Mouse (Mus musculus) G1E (cell line): ENCODE measurements around the gene Tuba1a. TPM values are rescaled to one million over a fixed set of nuclear protein-coding genes. Genes with fewer than 3 reads are reported as not detected.
"Not testable (repeated sequence)": the region's sequence is repeated elsewhere in the genome, so short reads cannot be mapped to it uniquely, and the experiment has no call there.

Experiments used
- ATAC-seq: 2 replicates; pipeline ENCODE4 v1.8.0; 2016; ENCODE audit warnings: mild to moderate bottlenecking; ENCODE audit not compliant: insufficient number of reproducible peaks, poor library complexity, low FRiP score, severe bottlenecking; ENCODE audit errors: extremely low read depth
- DNase-seq: peaks from one replicate; pipeline ENCODE4 v3.0.0; 2012; ENCODE audit warnings: low spot score
- H3K27me3 ChIP-seq: 2 replicates; pipeline ENCODE4 v1.6.1; 2012; ENCODE audit warnings: mild to moderate bottlenecking, low read length, inconsistent platforms; ENCODE audit not compliant: insufficient read depth
- H3K36me3 ChIP-seq: replicated peaks from 2 replicates; pipeline ENCODE3; 2012; ENCODE audit warnings: mild to moderate bottlenecking, inconsistent platforms
- H3K4me1 ChIP-seq: 2 replicates; pipeline ENCODE4 v1.6.1; 2012; ENCODE audit warnings: low read depth, low read length, inconsistent platforms, mixed read lengths; ENCODE audit not compliant: insufficient read depth
- H3K4me3 ChIP-seq: 2 replicates; pipeline ENCODE4 v1.5.1; 2012; ENCODE audit warnings: low read depth, mild to moderate bottlenecking, inconsistent platforms, low read length, moderate library complexity, mixed read lengths
- H3K9me3 ChIP-seq: replicated peaks from 2 replicates; pipeline ENCODE4 v1.6.1; 2012; ENCODE audit warnings: inconsistent platforms
- CTCF ChIP-seq: IDR thresholded peaks from 2 replicates; pipeline ENCODE4 v1.5.1; 2012; ENCODE audit warnings: low read depth, low read length, inconsistent platforms, mixed read lengths
- GATA1 ChIP-seq: IDR thresholded peaks from 2 replicates; pipeline ENCODE4 v1.6.1; 2012; ENCODE audit warnings: borderline replicate concordance, low read length, inconsistent platforms, mixed read lengths
- GATA2 ChIP-seq: IDR thresholded peaks from 2 replicates; pipeline ENCODE4 v1.6.1; 2012; ENCODE audit warnings: low read depth, low read length, inconsistent platforms, borderline replicate concordance
- POLR2AphosphoS5 ChIP-seq: IDR thresholded peaks from 2 replicates; pipeline ENCODE4 v1.6.1; 2012; ENCODE audit warnings: low read depth, low read length, inconsistent platforms; ENCODE audit not compliant: insufficient replicate concordance
- TAL1 ChIP-seq: conservative IDR thresholded peaks from 2 replicates; pipeline ENCODE4 v1.6.1; 2012; ENCODE audit warnings: low read depth, low read length, inconsistent platforms, mixed read lengths
- polyA plus RNA-seq: library from polyadenylated mRNA; stranded (reverse); fragments of >175 nt; gene quantifications from 2 replicates; pipeline ENCODE4 v1.2.3, GENCODE M21; 2012
- total RNA-seq, 2 experiments: library from RNA; stranded (forward) in 1 of 2; stranded (reverse) in 1 of 2; fragments of 200-1000 nt in 1 of 2; fragments of >200 nt in 1 of 2; fragmentation: Nextera tagmentation in 1 of 2; gene quantifications; 2 replicates each; pipeline ENCODE4 v1.2.3; 2014 to 2017

Gene Tuba1a
- total and polyA plus RNA-seq, 3 experiments: 3.3 to 35.9 (median 22.3) TPM

DNA sequence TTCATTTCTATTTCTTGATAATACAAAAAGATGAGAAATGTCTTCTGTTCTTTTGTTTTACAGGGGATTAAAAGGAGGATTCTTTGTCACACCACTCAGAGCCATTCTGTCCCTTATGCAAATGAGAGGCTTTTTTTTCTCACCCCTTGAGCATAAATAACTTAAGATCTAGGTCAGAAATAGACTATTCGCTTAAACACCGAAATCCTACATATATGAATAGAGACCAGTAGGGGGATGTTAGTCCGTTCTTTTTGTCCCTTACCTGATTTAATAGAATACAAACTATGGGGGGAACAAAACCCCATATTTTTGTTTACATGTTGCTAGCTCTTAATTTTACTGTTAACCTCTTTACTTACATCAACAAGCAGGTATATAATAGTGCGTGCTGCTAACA, 2.5 kb upstream of the Tuba1a start:
- DNase-seq (no peak), ATAC-seq (no peak)
- TF ChIP-seq CTCF (no peak), GATA2 (no peak), POLR2AphosphoS5 (no peak), GATA1 (no peak), TAL1 (no peak)
- Histone ChIP-seq H3K27me3 (peaks cover 21% of the 10 kb centered on the region), H3K36me3 (no peaks in the 10 kb centered on the region), H3K4me1 (peaks cover 17% of the 10 kb centered on the region), H3K9me3 (no peaks in the 10 kb centered on the region), H3K4me3 (no peak overlapping the region)

DNA sequence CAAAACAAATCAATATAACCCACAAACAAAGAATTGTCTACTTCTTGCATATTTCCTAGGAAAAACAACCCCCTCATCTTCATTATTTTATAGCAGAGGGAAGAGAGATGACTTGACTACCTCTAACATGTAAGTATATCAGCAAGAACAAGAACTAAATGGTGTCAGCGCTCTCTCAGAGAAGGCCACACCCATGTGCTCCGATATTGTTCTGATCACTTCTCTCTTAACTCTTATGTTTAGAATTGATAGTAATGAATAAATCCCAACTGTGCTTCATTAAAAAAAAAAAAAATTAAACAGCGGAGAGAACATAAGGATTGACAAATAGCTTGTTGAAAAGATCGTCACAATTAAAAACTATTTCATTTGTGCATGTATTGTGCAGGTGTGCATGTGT, 1.8 kb upstream of the Tuba1a start:
- ATAC-seq (no peak), DNase-seq (no peak)
- peaks cover 17% of the 10 kb centered on the region for H3K4me1 ChIP-seq
- no peaks in the 10 kb centered on the region for H3K9me3 ChIP-seq
- H3K4me3 ChIP-seq: no peak overlapping the region
- H3K27me3 ChIP-seq: peaks cover 19% of the 10 kb centered on the region
- TF ChIP-seq GATA2 (no peak), POLR2AphosphoS5 (no peak), CTCF (no peak), GATA1 (no peak), TAL1 (no peak)
- H3K36me3 ChIP-seq: no peaks in the 10 kb centered on the region

DNA sequence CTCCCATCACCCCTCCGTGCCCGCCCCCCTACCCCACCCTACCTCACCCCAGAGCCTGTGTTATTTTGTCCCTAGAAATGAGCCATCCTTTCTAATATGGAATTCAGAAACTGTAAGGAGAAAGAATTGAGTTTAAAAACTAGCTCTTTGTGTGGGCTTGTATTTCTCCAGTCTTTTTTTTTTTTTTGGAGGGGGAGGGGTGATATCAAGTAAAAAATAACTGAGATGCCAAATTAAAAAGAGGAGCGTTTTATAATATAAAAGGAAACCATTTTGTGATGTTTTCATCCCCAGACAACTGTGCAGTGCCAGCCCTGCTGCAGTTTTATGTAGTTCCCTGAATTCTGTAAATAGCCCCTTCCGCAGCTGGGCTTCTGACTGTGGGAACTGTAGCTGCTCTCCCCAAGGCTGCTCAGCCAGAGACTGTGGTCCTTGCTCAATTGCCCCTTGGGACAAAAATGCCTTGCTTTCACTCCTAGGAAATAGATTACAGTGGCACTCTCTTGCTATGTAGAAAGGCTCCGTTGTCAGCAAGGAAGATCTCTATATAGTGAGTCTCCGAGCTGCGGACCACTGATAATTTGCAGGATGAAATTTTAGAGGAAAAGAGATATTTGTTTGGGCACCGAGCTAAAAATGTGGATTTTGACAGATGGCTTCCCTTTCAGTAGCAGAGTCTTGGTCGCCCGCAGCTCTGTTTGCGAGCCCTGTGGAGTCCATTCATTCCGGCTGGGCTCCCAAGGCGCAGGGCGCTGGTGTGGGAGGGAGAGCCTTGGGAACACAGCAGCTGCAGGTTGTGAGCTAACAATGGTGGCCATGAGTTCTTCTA, 1.1 kb upstream of the Tuba1a start:
- no peak overlapping the region for H3K4me3 ChIP-seq
- no peak for TF ChIP-seq GATA1
- TF ChIP-seq TAL1: no peak
- DNase-seq (no peak), ATAC-seq (no peak)
- H3K27me3 ChIP-seq: peaks cover 18% of the 10 kb centered on the region
- no peaks in the 10 kb centered on the region for H3K9me3 ChIP-seq
- H3K4me1 ChIP-seq: peaks cover 17% of the 10 kb centered on the region
- no peaks in the 10 kb centered on the region for H3K36me3 ChIP-seq

DNA sequence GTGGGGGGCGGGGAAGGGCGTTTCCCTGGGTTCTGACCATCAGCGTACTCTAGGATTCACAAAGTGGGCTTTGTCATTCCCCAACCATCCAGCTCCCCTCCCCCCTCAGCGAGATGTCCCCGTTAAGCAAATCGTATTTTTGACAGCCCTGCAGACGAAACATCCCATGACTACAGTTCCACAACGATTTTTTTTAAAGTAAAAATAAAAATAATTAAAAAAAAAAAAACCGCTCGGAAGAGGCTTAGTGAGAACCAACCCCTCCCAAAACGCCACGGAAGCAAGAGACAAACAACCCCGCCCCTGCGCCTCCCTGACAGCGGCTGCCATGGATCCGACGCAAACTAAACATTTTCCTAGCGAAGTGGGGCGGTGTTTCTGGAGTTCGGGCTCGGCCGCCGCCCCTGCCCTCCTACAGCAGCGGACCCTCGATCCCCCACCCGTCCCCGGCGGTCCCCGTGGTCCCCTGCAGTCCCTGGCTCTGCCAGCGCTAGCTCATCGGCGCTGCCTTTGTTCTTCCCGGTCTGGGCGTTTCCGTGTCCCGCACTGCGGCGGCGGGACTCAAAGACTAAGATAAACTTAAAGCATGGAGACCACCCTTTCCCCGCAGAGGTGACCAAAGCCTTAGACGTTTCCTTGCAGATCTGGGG, 627 bp downstream of the Tuba1a start:
- ATAC-seq (0 out of 2 replicates have a peak, but pooled peaks have one; percentile 15), DNase-seq (peak; percentile 64)
- Histone ChIP-seq H3K4me1 (peaks cover 17% of the 10 kb centered on the region), H3K36me3 (no peaks in the 10 kb centered on the region), H3K4me3 (peak overlapping the region; percentile 76), H3K9me3 (no peaks in the 10 kb centered on the region), H3K27me3 (peaks cover 16% of the 10 kb centered on the region)
- TF ChIP-seq POLR2AphosphoS5 (no peak), TAL1 (no peak), GATA2 (no peak), CTCF (no peak), GATA1 (no peak)

DNA sequence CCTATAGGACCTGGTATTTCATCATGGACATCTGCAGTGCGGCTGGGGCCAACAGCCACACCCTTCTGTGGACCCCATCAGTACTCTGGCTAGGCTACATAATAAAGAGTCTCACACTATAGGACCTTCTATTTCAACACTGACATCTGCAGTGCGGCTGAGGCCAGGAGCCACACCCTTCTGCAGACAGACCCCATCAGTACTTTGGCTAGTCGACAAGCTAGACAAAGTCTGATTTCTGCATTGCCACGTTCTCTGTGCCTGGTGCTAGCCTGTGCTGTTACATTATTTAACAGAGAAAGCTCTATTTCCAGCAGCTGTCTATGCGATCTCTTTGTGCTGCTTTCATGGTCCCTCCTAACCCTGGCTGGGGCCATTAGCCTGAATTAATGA, 1.4 kb downstream of the Tuba1a start:
- peaks cover 17% of the 10 kb centered on the region for H3K4me1 ChIP-seq
- ATAC-seq: no peak
- H3K4me3 ChIP-seq: 0 out of 2 replicates have a peak overlapping the region, but pooled peaks have one; percentile 27
- no peaks in the 10 kb centered on the region for H3K9me3 ChIP-seq
- peaks cover 16% of the 10 kb centered on the region for H3K27me3 ChIP-seq
- no peak for DNase-seq
- H3K36me3 ChIP-seq: no peaks in the 10 kb centered on the region
- TF ChIP-seq TAL1 (no peak), CTCF (no peak), POLR2AphosphoS5 (no peak), GATA2 (no peak), GATA1 (no peak)

DNA sequence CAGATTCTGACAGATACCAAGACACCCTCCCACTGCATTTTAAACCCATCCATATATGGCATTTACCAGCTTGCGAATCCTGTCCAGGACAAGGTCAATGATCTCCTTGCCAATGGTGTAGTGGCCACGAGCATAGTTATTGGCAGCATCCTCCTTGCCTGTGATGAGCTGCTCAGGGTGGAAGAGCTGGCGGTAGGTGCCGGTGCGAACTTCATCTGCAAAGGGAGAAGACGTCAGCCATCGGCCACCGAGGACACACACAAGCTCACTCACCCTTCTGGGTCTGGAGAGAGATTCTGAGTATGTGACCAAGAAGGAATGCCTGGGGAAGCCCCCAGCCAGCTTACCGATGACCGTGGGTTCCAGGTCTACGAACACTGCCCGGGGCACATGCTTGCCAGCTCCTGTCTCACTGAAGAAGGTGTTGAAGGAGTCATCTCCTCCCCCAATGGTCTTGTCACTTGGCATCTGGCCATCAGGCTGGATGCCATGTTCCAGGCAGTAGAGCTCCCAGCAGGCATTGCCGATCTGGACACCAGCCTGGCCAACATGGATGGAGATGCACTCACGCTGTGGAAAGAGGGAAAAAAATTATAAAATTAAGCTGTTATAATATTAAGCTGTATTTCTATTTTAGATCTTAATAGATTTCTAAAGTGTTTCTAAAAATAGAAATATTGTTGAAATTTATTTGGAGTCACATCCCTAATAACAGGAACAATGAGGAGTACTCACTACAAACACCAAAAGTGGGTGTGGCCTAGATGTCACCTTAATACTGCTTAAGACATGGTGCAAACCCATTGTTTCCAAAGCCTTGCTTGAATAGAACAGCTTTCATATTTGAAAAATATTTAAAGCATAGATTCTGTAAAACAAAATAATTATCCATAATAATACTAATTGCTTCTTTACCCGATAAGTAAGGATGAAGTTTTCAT, 2.1 kb downstream of the Tuba1a start:
- H3K4me3 ChIP-seq: peak overlapping the region; percentile 60; the same call in 1 of the 2 replicates
- DNase-seq, ATAC-seq, H3K9me3 ChIP-seq, H3K36me3 ChIP-seq: not testable (repeated sequence)
- peaks cover 16% of the 10 kb centered on the region for H3K27me3 ChIP-seq
- peaks cover 17% of the 10 kb centered on the region for H3K4me1 ChIP-seq
